In genomic region chr2:57698659-57699061, GRCm38 (mm10) we compare ENCODE assay signal across 8 mouse cellular contexts.
DNase-seq lines count a peak whose midpoint lies in the region; ATAC-seq and TF ChIP-seq lines count a peak whose summit lies in the region.

No protein-coding gene starts in this region.

- peak overlapping the region; percentile 41 for H3K4me3 ChIP-seq in embryonic facial prominence, embryonic 15.5 days (replicated peaks)
- H3K4me3 ChIP-seq in hindbrain, embryonic 11.5 days (ENCODE audit: low read depth, low read length), result peak overlapping the region; percentile 20
- peak overlapping the region; percentile 26 for H3K4me3 ChIP-seq in lung, embryonic 14.5 days (ENCODE audit: low read depth, low read length)

- peak; percentile 70 for TF ChIP-seq CTCF in lung, embryonic 14.5 days (IDR thresholded peaks at IDR 0.05; ENCODE audit: low read depth)

- no peaks in the 10 kb centered on the region for H3K4me1 ChIP-seq in embryonic facial prominence, embryonic 15.5 days
- no peaks in the 10 kb centered on the region for H3K4me1 ChIP-seq in hindbrain, embryonic 11.5 days (replicated peaks; ENCODE audit: control insufficient read depth, insufficient read depth, low read length)
- no peaks in the 10 kb centered on the region for H3K4me1 ChIP-seq in lung, embryonic 14.5 days (ENCODE audit: insufficient read depth)

- no peak overlapping the region for H3K27ac ChIP-seq in embryonic facial prominence, embryonic 15.5 days (replicated peaks)
- no peak overlapping the region for H3K27ac ChIP-seq in hindbrain, embryonic 11.5 days (ENCODE audit: low read depth, low read length)
- H3K27ac ChIP-seq in lung, embryonic 14.5 days (ENCODE audit: low read depth), result no peak overlapping the region

- H3K4me2 ChIP-seq in embryonic facial prominence, embryonic 15.5 days (replicated peaks), result peak overlapping the region; percentile 60
- H3K4me2 ChIP-seq in hindbrain, embryonic 11.5 days (replicated peaks; ENCODE audit: low read depth, low read length), result peak overlapping the region; percentile 39
- peak overlapping the region; percentile 60 for H3K4me2 ChIP-seq in lung, embryonic 14.5 days

- 2% methylated on average over 11 of the region's 11 CpGs for WGBS in embryonic facial prominence, embryonic 15.5 days
- 7% methylated on average over 11 of the region's 11 CpGs for WGBS in hindbrain, embryonic 11.5 days
- WGBS in lung, embryonic 14.5 days, result 8% methylated on average over 11 of the region's 11 CpGs

- no peak overlapping the region for H3K9ac ChIP-seq in embryonic facial prominence, embryonic 15.5 days
- no peak overlapping the region for H3K9ac ChIP-seq in hindbrain, embryonic 11.5 days (ENCODE audit: low read depth, low read length)
- H3K9ac ChIP-seq in lung, embryonic 14.5 days, result no peak overlapping the region

- H3K36me3 ChIP-seq in embryonic facial prominence, embryonic 15.5 days, result no peaks in the 10 kb centered on the region
- H3K36me3 ChIP-seq in hindbrain, embryonic 11.5 days (ENCODE audit: control insufficient read depth, insufficient read depth, low read length), result no peaks in the 10 kb centered on the region
- no peaks in the 10 kb centered on the region for H3K36me3 ChIP-seq in lung, embryonic 14.5 days (ENCODE audit: insufficient read depth)

- no peaks in the 10 kb centered on the region for H3K27me3 ChIP-seq in embryonic facial prominence, embryonic 15.5 days
- no peaks in the 10 kb centered on the region for H3K27me3 ChIP-seq in hindbrain, embryonic 11.5 days (ENCODE audit: control insufficient read depth, insufficient read depth, low read length)
- peaks cover 5% of the 10 kb centered on the region for H3K27me3 ChIP-seq in lung, embryonic 14.5 days (ENCODE audit: insufficient read depth, low read length)

- peak; percentile 82 for ATAC-seq in embryonic facial prominence, embryonic 15.5 days (ENCODE audit: insufficient number of reproducible peaks, low FRiP score, low TSS enrichment, low read depth)
- ATAC-seq in hindbrain, embryonic 11.5 days (ENCODE audit: low FRiP score), result peak; percentile 88
- peak; percentile 78 for ATAC-seq in lung, embryonic 14.5 days (ENCODE audit: insufficient read depth)

- H3K9me3 ChIP-seq in embryonic facial prominence, embryonic 15.5 days (replicated peaks), result no peaks in the 10 kb centered on the region
- no peaks in the 10 kb centered on the region for H3K9me3 ChIP-seq in hindbrain, embryonic 11.5 days (ENCODE audit: control insufficient read depth, low read length)
- H3K9me3 ChIP-seq in lung, embryonic 14.5 days (ENCODE audit: low read depth, low read length), result no peaks in the 10 kb centered on the region

- peak; percentile 87 for DNase-seq in 416B (ENCODE audit: low read depth)
- peak; percentile 48 for DNase-seq in adrenal gland, postnatal 14 days
- peak; percentile 70 for DNase-seq in hindbrain, embryonic 11.5 days (ENCODE audit: low spot score)
- peak; percentile 15 to 61 for DNase-seq in layer of hippocampus, adult 8-10 months (ENCODE audit: low spot score in 2 of 2)
- DNase-seq in lung, embryonic 14.5 days, result peak; percentile 75
- DNase-seq in ovary, postnatal 14 days (ENCODE audit: low spot score), result peak; percentile 22
- no peak for DNase-seq in gastrocnemius, postnatal 10 days
